Mouse (Mus musculus): Measurements from ENCODE around the gene 1700067K01Rik.
A peak's percentile ranks its signal among the peaks of the same experiment; 100 is the strongest.

Gene 1700067K01Rik

DNA sequence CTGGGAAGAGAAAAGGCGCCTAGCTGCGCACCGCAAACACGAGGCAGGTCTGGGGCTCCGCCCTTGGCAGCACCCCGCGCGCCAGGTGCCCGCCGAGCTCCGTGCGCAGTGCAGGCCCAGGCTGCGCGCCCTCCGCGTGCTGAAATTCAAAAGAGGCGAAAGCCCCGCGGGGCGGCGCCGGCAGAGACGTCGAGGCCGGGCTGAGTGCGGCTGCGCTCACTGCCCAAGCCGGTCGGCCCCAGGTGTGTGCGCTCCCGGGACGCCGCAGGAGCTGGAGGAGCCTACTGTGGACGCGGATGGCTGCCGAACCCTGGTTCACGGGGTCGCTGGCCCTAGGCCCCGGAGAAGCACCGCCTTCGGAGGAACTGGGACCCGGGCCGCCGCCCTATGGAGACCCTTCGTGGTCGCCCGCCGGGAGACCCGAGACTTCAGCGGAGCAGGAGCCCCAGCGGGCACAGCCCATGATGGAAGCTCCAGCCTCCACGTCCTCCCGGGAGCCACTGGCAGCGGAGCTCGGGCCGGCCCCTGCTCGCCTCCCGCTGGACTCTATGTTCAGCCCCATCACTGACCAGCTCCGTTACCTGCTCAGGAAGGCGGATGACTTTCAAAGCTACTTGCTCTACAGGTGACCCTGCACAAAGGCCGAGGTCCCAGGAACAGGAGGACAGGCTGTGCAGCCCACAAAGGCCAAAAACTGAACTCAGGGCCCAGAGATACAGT lies at the start of gene 1700067K01Rik:
Gene 1700067K01Rik (plus strand): TSS at position 222 of the 720 bp plus-strand sequence.
- DNase-seq (ENCODE audit: low read depth): no peak

DNA sequence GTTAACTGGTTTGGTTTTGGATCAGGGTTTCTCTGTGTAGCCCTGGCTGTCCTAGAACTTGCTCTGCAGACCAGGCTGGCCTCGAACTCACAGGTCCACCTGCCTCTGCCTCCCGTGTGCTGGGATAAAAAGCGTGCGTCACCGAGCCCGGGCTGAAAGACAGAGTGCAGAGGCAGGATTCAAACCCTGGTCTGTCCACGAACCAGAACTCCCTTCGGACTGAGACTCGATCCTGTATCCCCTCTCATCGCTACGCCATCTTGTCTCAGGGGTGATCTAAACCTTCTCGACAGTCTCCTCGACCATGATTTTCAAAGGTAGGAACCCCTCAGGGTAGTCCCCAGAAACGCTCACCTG lies 46.6 kb upstream of the 1700067K01Rik start:
- no peak for DNase-seq (ENCODE audit: low read depth)

DNA sequence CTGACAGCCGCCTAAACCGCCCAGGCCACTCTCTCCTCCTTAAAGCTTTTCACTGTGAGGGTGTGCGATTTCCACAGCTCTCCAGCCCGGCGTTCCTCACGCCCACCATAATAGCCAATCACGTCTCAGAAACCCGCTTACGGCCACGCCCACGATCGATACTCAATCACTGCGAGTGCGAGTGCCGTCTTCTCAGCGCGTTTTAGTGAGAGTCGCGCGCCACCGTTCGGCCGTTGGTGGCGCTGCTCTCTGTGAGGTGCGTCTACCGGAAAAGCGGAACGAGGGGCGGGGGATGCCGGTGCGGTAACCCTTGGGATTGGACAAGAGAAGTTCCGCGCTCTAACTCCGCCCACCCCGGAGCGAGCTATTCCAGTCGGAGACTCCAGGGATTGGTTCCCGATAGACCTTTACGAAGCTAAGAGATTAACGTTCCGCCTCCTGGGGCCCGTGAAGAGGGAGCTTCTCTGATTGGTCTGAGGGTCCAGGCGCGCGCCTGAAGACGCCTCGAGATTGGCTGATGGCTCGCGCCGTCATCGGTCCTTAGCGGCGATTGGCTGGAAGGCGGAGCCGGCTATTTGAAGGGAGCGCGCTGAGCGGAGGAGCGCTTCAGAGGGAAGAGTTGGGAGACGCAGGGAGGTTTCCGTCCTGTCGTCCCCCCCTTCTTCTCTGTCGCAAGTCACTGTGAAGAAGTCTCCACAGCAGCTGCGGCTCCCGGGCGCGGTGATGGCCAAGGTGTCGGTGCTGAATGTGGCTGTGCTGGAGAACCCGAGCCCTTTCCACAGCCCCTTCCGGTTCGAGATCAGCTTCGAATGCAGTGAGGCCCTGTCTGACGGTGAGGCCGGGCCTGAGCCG lies 46.0 kb upstream of the 1700067K01Rik start, which contains the start of the genes Gm10644 and Asf1b:
Gene Gm10644 (minus strand): TSS at position 100 of the 852 bp plus-strand sequence.
Gene Asf1b (plus strand): TSS at position 402 of the 852 bp plus-strand sequence.
- peak; percentile 100 for DNase-seq (ENCODE audit: low read depth)

DNA sequence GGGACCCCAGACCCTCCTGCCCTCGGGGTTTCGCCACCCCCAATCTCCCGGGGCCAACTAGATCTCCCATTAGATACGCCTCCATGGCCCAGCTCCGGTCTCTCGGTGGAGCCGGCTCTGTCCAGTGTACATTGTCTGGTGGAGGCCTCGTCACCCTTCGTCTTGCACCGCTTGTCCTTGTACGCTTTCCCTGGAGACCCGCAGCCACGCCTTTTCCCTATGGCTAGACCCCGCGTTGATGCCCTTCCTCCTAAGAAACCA lies 45.4 kb upstream of the 1700067K01Rik start:
- no peak for DNase-seq (ENCODE audit: low read depth)

DNA sequence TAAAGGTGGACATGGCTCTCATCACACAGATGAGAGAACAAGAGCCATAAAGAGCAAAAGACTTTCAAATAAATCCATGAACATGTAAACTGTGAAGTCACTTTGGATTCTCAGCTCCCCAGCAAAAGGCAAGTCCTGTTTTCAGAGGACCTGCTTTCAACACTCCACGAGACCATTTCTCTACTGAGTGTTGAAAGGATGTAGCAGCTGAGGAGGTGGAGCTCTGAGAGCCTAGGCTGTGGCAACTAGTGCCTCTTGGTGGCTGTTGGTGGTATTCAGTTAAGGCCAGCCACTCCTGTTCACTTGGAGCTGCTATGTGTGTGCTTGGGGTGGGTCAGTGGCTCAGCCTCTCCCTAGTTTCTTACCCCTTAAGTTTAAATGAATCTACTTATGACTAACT lies 44.5 kb upstream of the 1700067K01Rik start:
- no peak for DNase-seq (ENCODE audit: low read depth)

- DNase-seq (ENCODE audit: low read depth): no peak
Observed at GRCm38 (mm10) chr8:83964015-83964765, 37.1 kb upstream of the 1700067K01Rik start.

DNA sequence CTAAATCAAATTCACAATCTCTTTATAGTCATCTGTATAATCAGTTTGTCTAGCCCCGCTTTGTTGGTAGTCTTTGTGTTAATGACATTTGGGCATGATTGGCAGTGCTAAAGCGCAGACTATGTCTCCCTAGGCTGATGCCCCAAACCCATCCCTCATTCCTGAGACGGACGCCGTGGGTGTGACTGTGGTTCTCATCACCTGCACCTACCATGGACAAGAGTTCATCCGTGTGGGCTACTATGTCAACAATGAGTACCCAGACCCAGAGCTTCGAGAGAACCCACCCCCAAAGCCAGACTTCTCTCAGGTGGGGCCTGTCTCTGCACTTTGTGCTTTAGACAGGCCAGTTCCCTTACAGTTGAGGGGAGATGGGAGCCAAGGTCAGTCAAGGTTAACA lies 33.6 kb upstream of the 1700067K01Rik start:
- DNase-seq (ENCODE audit: low read depth): no peak

DNA sequence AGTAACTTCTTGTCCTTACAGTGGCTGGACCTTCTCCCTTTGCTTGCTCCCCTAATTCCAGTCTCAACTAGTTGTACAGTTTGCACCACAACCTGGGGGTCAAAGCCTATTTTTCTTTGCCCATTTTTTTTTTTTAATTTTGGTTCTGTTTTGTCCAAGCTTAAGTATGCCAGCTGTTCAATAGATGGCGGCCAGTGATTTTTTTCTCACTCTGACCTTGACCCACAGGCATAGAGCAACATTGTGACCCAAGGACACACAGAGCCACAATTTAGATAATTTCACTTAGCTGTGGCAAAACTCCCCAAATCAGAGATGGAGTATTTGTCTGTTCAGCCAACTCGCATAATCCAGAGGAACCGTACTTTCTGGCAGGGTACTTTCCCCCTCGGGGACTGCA lies 30.2 kb upstream of the 1700067K01Rik start:
- DNase-seq (ENCODE audit: low read depth): no peak

GRCm38 (mm10) chr8:83971661-83972060 lies 29.6 kb upstream of the 1700067K01Rik start:
- no peak for DNase-seq (ENCODE audit: low read depth)

DNA sequence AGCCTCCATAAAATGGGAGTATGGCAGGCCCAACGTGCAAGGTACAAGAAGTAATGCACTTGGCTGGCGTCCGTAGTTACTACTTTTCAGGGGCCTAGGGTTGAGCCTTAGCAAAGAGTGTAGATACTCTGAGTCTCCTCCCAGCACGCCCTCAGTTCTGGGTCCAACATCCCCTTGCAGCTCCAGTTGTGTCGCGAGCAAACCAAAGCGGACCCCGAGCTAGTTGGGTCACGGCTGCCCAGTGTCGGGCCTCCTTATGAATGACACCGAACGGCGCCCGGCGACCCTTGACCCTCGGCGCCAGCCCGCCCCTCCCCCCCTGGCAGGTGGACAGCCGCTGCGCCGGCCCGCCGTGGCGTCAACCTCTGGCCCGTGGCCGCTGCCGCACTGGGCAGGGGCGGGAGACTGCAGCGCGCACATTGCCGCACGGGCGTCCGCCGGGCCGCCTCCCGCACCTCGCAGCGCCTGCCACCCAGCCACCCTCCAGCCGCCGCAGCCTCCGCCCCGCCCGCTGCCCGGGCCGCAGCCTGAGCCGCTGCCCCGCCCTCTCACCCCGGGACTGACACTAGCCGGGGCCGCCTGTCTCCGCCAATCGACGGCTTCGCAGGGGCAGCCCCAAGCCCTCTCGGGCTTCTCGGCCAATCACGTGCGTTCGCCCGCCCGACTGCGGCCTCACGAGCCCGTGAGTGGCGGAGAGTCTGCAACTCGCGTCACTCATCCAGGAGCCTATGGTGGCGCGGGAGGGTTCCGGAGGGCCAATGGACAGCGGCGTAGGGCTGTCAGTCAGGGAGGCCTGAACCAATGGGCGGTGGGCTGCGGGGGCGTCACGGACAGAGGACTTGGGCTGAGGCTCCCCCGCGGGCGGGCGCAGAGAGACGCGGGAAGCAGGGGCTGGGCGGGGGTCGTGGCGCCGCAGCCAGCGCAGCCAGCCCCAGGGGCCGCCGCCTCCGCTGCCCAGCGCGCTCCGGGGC lies 28.9 kb upstream of the 1700067K01Rik start, which contains the start of gene Prkaca:
Gene Prkaca (plus strand): TSS at position 844 of the 971 bp plus-strand sequence.
- peak; percentile 95 for DNase-seq (ENCODE audit: low read depth)

GRCm38 (mm10) chr8:83973161-83974031 lies 27.9 kb upstream of the 1700067K01Rik start:
- no peak for DNase-seq (ENCODE audit: low read depth)

DNA sequence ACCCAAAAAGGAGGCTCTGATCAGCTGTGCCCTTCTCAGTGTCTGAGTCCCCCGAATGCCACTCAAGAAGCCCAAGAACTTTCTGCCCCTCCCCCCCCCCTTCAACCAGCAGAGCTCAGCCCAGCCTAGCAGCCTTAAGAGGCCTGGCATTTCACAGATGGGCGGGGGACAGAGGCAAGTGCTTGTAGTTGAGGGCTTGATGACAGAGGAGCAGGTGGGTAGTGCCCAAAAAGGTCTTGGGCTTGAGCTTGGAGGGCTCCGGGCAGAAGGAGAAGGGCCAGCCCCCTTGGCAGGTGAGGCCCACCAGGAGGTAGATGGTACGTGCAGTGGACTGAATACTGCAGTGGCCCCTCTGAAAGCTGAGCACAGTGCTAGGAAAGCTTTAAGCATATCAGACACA lies 26.8 kb upstream of the 1700067K01Rik start:
- no peak for DNase-seq (ENCODE audit: low read depth)

GRCm38 (mm10) chr8:83976101-83976630 lies 25.1 kb upstream of the 1700067K01Rik start:
- DNase-seq (ENCODE audit: low read depth): no peak

DNA sequence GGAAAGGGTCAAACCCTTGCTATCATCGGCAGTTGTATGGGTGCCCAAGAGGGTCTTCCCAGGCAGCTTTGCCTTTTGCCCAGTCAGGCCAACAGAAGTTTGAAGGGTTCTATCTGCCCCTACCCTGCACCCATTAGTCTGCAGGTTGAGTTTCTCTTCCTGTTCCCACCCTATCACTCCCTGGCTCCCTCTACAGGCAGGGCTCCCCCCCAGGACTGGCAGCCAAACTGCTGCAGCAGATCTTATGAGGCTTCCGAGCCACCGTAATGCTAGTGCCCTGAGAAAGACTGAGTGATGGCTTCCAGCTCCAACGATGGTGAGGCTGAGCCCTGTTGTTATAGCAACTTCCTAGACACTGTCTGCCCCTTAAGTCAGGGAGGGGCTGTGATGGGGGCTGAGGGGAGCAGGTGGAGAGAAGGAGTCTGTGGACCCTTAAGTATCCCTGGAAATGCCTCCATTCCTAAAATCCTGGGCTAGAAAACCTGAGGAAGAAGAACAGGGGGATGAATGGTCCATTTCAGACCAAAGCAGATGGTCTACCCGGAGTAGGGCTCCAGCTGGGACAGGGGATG lies 24.4 kb upstream of the 1700067K01Rik start:
- DNase-seq (ENCODE audit: low read depth): no peak

- DNase-seq (ENCODE audit: low read depth): no peak
Observed at GRCm38 (mm10) chr8:83977646-83978045, 23.7 kb upstream of the 1700067K01Rik start.

DNA sequence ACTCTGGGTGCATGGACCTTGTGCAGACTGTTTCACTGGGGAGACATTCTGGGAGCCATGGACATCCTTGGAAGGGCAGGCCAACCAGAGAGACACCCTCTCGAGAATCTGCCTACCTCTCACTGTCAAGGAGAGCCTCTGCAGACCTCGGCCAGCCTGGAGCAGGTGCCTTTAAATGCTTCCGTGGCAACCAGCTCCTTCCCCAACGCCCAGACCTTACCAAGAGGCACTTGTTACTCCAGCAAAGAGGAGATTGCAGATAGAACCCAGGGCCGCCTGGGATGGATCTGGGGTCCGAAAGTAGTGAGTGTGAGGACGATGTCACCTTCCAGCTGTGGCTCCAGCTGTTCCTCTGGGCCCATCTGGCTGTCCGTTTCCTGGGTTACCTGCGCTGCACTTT lies 23.1 kb upstream of the 1700067K01Rik start:
- no peak for DNase-seq (ENCODE audit: low read depth)

DNA sequence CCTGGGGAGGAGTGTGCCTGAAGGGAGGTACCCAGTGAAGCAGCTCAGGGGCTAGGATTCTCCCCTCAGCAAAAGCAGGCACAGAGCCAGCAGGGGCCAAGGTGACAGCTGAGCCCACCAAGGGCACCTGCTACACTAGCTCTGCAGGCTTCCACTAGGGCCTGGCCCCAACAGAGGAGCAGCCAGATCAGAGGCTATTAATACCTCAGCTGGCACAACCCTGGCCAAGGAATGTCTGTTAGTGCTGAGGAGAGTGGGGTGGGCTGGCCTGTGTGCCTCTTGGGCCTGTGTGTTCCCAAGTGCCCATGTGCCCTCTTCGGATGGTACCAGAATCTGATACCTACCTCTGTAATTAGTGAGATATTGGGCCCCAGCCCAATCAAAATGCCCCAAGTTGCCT lies 21.1 kb upstream of the 1700067K01Rik start:
- DNase-seq (ENCODE audit: low read depth): no peak

DNA sequence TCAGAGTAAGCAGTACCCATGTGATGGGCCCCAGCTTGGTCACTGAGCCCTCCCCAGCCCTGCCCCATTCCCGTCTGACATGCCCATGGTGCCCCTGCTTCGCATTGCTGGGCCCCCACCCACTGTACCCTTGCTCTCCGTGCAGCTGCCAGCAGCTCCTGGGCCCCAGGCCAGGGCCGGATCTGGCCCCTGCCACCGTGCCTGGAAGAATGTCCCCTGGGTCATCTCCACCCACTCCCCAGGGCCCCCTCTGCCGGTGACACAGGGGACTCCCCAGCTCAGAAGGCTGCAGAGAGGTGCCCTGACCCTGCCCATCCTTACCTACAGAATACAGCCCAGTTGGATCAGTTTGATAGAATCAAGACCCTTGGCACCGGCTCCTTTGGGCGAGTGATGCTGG lies 20.5 kb upstream of the 1700067K01Rik start:
- no peak for DNase-seq (ENCODE audit: low read depth)

DNA sequence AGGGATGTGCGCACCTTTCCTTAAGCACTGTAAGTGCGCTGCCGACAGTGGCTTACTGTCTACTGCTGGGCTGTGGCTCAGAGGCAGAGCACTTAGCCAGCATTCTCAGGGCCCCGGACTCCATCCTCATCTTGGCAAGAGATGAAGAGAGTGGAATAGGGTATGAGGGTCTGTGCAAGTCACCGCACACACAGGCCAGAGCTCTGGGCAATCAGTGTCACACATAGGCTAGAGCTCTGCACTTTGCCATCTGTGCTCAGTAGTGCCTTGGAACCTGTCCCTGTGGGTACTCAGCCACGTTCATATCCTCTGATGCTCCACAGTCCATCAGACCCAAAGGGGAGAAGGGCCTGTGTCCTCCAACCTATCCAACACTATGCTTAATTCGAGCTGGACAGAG lies 19.8 kb upstream of the 1700067K01Rik start:
- DNase-seq (ENCODE audit: low read depth): no peak

DNA sequence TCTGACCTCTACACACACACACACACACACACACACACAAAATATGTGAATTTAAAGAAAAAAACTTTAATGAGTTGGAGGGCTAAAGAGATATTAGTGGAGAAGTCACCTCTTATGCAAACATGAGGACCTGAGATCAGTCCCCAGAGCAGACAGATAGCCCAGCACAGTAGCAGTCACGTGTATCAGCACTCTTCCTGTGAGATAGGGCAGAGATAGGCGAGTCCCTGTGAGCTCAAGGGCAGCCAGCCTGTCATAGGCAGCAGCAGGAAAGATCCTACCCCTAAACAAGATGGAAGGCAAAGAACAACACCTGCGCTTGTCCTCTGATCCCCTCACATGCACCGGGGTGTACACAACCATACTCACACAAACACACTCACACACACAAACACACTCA lies 18.9 kb upstream of the 1700067K01Rik start:
- DNase-seq (ENCODE audit: low read depth): no peak
